Mouse (Mus musculus): ENCODE results near the gene Olfr715.

- TF ChIP-seq GATA1 (IDR thresholded peaks at IDR 0.05; ENCODE audit: borderline replicate concordance, low read length) (no peak), FLI1 (IDR thresholded peaks at IDR 0.05; ENCODE audit: low read length) (no peak)
Observed at GRCm38 (mm10) chr7:107180406-107180805, 49.5 kb upstream of the Olfr715 start.
